Mouse (Mus musculus): ENCODE measurements around the gene Vmn1r6. TPM values are rescaled to one million over a fixed set of nuclear protein-coding genes. Genes with fewer than 3 reads are reported as not detected.
"Not testable (repeated sequence)": the region's sequence is repeated elsewhere in the genome, so short reads cannot be mapped to it uniquely, and the experiment has no call there.

Vmn1r6 gene
- not detected for total RNA-seq (2021)
- long read RNA-seq, experiment 1, result 0 reads
- long read RNA-seq, experiment 2, result 0 reads

- intact Hi-C loops (cut with DNase I), result no loop called here
- no peak for DNase-seq (ENCODE audit: low spot score in 2 of 2)
These were observed at the start of gene Vmn1r6 for GRCm38 (mm10) chr6:56996943-56997342. Vmn1r6 (plus strand) TSS chr6:56997243.

GRCm38 (mm10) chr6:56956436-56956835 is 40.6 kb upstream of the Vmn1r6 start:
- intact Hi-C loops (cut with DNase I), result no loop called here
- DNase-seq (ENCODE audit: low spot score in 2 of 2), result no peak

- intact Hi-C loops (cut with DNase I), result no loop called here
- no peak for DNase-seq (ENCODE audit: low spot score in 2 of 2)
These were observed 27.1 kb upstream of the Vmn1r6 start, which contains the start of gene Vmn1r5 for GRCm38 (mm10) chr6:56969973-56970372. Vmn1r5 (plus strand) TSS chr6:56970273.

- intact Hi-C loops (cut with DNase I); DNase-seq (ENCODE audit: low spot score in 2 of 2): not testable (repeated sequence)
These were observed 28.2 kb downstream of the Vmn1r6 start, which contains the start of gene Vmn1r7 for GRCm38 (mm10) chr6:57025224-57025623. Vmn1r7 (minus strand) TSS chr6:57025324.

- intact Hi-C loops (cut with DNase I), result no loop called here
- DNase-seq (ENCODE audit: low spot score in 2 of 2), result no peak
These were observed 34.9 kb downstream of the Vmn1r6 start, which contains the start of gene Vmn1r8 for GRCm38 (mm10) chr6:57031984-57032383. Vmn1r8 (plus strand) TSS chr6:57032284.

- no peak for DNase-seq (ENCODE audit: low spot score in 2 of 2)
- intact Hi-C loops (cut with DNase I), result no loop called here
These were observed 37.6 kb downstream of the Vmn1r6 start for GRCm38 (mm10) chr6:57034674-57035073.

Other genes with a start within 250 kb of the Vmn1r6 start
- gene Kbtbd2, start 199.4 kb upstream of the Vmn1r6 start, total RNA-seq (2021), result 10 to 100 TPM; 47.1 to 51.3 TPM
- gene Fkbp9, start 165.2 kb upstream of the Vmn1r6 start, total RNA-seq (2021), result 10 to 100 TPM; 26.7 to 27.5 TPM
- 10 to 100 TPM; 48.4 to 52.0 TPM for gene Nt5c3, start 73.3 kb upstream of the Vmn1r6 start, total RNA-seq (2021)
- under 1 TPM in 1 of 2 experiments, not detected in 1; 0.27 TPM for gene Vmn1r4, start 73.2 kb upstream of the Vmn1r6 start, total RNA-seq (2021)
- not detected for gene Vmn1r5, start 27.0 kb upstream of the Vmn1r6 start, total RNA-seq (2021)
- gene Vmn1r7, start 28.1 kb downstream of the Vmn1r6 start, total RNA-seq (2021), result not detected
- gene Vmn1r8, start 35.0 kb downstream of the Vmn1r6 start, total RNA-seq (2021), result not detected
- not detected for gene Vmn1r9, start 69.5 kb downstream of the Vmn1r6 start, total RNA-seq (2021)
- gene Vmn1r10, start 112.2 kb downstream of the Vmn1r6 start, total RNA-seq (2021), result not detected
- not detected for gene Vmn1r11, start 136.2 kb downstream of the Vmn1r6 start, total RNA-seq (2021)
- not detected for gene Vmn1r12, start 159.7 kb downstream of the Vmn1r6 start, total RNA-seq (2021)
- gene Vmn1r13, start 206.0 kb downstream of the Vmn1r6 start, total RNA-seq (2021), result not detected
- gene Vmn1r14, start 234.4 kb downstream of the Vmn1r6 start, total RNA-seq (2021), result not detected